ENCODE assay signal across 22 mouse cellular contexts in genomic region chr13:98230511-98230910, GRCm38 (mm10). TPM values are rescaled to one million over a fixed set of nuclear protein-coding genes. Genes with fewer than 3 reads are reported as not detected.
"Had no signal": no experiment of that assay in that cellular context is flagged by ENCODE, and none has a peak within 500 bp of the region (broad histone marks: within the 10 kb centered on the region; RNA-seq: fewer than 3 reads in every experiment).

No protein-coding gene starts in this region.

- H3K9ac ChIP-seq: liver, postnatal 0 days; lung, embryonic 15.5 days; midbrain, embryonic 13.5 days; midbrain, embryonic 15.5 days; neural tube, embryonic 12.5 days; stomach, embryonic 15.5 days had no signal

- ATAC-seq: liver, postnatal 0 days; lung, postnatal 0 days; midbrain, embryonic 13.5 days; midbrain, embryonic 15.5 days had no signal

- H3K27ac ChIP-seq: lung, embryonic 15.5 days; macrophage; midbrain, embryonic 13.5 days; midbrain, embryonic 15.5 days; neural tube, embryonic 12.5 days; stomach, embryonic 15.5 days; stomach, postnatal 0 days had no signal

- H3K27me3 ChIP-seq: lung, embryonic 15.5 days; midbrain, embryonic 13.5 days; midbrain, embryonic 15.5 days; neural tube, embryonic 12.5 days; stomach, embryonic 15.5 days had no signal

- H3K4me1 ChIP-seq: lung, embryonic 15.5 days; megakaryocyte, embryonic 14.5 days; midbrain, embryonic 13.5 days; midbrain, embryonic 15.5 days; neural tube, embryonic 12.5 days; stomach, embryonic 15.5 days had no signal

- H3K4me3 ChIP-seq: lung, embryonic 15.5 days; megakaryocyte, embryonic 14.5 days; midbrain, embryonic 13.5 days; midbrain, embryonic 15.5 days; neural tube, embryonic 12.5 days; stomach, embryonic 15.5 days had no signal

- H3K36me3 ChIP-seq: lung, embryonic 15.5 days; midbrain, embryonic 13.5 days; midbrain, embryonic 15.5 days; neural tube, embryonic 12.5 days; stomach, embryonic 15.5 days had no signal

- H3K4me2 ChIP-seq: lung, embryonic 15.5 days; midbrain, embryonic 11.5 days; midbrain, embryonic 13.5 days; midbrain, embryonic 15.5 days; neural tube, embryonic 12.5 days; stomach, embryonic 15.5 days had no signal

- DNase-seq: liver, postnatal 0 days; lung, adult 2 months; lung, postnatal 14 days; lung, postnatal 36 days; right cerebral cortex, postnatal 14 days; thymus, adult 2 months; thymus, postnatal 25 days; thymus, postnatal 4 days had no signal

- H3K9me3 ChIP-seq: lung, embryonic 15.5 days; megakaryocyte, embryonic 14.5 days; midbrain, embryonic 13.5 days; midbrain, embryonic 15.5 days; neural tube, embryonic 12.5 days; stomach, embryonic 15.5 days had no signal

RNA-seq across cellular contexts. Expression of gene Arhgef28, which starts 24.3 kb away (rescaled TPM):
- polyA plus RNA-seq: macrophage had no signal

RNA-seq across cellular contexts. Expression of gene Gm21976, which starts 49.2 kb away (rescaled TPM):
- polyA plus RNA-seq: liver, postnatal 0 days; lung, adult 2 months; lung, embryonic 15.5 days; lung, postnatal 0 days; macrophage; midbrain, embryonic 11.5 days; midbrain, embryonic 13.5 days; midbrain, embryonic 15.5 days; midbrain, postnatal 0 days; neural tube, embryonic 12.5 days; neural tube, embryonic 14.5 days; spleen, adult 2 months; stomach, embryonic 15.5 days; stomach, postnatal 0 days; urinary bladder, adult 2 months had no signal
